Mouse (Mus musculus): ENCODE data around the gene Sfrp4.

Gene Sfrp4

DNA sequence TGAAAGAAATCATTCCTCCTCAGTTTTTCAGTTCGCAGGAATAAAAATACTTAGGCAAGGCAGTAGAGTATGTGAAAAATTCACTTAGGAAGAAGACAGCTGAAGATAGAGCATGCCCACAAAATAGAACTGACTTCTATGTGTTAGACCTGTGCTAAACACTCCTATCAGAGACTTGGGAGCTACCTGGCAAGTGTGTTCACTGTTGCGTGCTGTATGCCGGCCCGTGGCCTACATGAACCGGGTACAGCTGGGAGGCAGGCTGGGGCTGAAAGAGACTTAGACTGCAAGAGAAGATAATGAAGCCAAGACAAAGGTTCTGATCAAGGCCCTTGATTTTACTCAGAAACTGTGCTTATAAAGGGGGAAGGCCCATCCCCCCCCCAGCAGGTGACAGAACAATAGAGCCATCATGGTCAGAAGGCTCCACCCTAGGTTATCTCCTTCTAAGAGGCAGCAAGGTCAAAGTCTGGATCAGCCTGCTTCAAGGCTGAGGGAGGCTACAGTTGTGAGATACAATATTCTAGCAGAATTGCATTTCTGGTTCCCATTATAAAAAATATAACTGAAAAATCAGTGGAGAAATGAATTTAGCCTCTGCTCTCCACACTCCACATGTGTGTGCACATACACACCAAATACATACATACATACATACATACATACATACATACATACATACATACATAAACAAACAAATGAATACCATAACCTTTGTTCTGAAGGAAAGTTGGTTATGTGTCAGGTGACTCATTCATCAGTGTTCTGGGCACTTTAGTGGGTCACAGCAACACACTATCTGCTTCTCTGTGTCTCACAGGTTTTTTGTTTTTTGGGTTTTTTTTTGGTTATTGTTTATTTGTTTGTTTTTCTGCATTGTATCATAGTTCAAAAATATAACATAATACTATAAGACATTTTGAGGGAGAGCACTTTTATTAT is 8.1 kb downstream of the Sfrp4 start:
- DNase-seq (ENCODE audit: low read depth, low spot score) = no peak

DNA sequence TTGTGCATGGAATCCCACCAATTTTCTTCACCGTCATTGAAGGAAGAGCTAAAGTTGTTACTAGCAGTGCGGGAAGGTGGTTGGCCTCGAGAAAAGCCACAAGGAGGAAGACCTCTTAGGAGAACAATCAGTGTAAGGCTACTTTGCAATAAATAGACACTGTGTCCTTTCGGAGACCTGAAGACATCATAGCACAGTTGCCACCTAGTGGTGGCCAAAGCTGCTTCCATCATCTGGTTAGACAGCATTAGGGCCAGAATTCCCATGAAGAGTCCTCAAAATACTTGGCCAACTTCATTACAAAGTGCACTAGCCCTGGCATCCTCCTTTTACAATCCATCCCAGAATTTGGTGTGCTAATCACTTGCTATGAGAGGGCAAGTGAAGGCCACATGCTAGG is 13.2 kb downstream of the Sfrp4 start:
- DNase-seq (ENCODE audit: low read depth, low spot score) = no peak

DNA sequence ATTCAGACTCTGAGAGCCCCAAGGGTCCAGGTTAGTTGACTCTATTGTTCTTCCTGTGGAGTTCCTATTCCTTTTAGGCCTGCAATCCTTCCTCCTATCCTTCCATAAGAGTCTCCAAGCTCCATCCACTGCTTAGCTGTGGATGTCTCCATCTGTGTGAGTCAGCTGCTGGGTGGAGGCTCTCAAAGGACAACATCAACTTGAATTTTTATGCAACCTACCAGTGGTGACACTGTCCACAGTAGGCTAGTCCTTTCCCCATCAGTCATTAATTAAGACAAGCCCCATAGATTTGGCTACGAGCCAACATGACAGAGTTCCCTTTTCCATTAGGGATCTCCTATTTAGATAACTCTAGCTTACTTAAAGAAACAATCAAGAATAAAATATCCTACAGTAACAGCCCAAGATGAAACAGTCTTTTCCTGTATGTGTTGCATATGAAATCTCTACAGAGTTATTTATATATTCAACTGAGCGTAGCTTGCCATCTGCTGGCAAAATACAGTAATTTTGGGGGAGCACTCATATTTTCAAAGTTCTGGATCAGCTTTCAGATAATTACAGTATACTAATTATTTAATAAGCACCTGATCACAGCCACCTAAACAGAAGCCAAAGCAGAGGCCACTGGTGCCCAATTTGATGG is 17.4 kb downstream of the Sfrp4 start:
- no peak for DNase-seq (ENCODE audit: low read depth, low spot score)

DNA sequence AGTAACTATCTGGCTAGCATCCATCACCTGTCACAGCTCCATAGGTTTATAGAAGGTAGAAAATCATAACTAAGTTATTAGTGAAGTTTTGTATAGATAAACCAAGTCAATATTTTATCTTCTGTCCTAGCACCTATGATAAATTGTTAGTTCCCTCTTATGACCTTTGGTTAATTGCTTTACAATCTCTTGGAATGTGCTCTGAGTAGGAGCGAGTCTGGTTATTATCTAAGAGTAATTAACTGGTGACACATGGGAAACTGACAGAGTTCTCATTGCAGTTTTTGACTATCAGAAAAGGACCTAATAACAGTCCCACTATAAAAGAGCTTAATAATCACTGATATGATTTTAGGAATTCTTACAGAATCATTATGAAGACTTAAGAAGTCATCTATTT is 20.6 kb downstream of the Sfrp4 start:
- no peak for DNase-seq (ENCODE audit: low read depth, low spot score)

DNA sequence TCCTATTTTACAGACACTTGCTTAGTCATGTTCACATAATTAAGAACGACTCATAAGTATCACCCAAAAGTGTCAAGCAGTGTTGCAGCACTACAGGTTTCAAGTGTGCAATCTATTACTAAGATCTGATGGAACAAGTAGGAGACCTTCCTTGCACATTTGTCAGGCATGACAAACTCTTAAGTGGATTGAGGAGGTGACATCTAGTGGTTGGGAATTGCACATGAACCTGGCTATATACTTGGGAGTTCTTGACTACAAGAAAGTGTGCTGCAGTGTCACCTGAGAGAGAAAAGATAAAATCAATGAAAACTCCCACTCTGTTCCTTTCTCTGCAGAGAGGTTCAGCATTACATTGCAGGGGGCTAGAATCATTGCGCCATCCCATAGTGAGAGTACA is 21.3 kb downstream of the Sfrp4 start:
- DNase-seq (ENCODE audit: low read depth, low spot score) = no peak

DNA sequence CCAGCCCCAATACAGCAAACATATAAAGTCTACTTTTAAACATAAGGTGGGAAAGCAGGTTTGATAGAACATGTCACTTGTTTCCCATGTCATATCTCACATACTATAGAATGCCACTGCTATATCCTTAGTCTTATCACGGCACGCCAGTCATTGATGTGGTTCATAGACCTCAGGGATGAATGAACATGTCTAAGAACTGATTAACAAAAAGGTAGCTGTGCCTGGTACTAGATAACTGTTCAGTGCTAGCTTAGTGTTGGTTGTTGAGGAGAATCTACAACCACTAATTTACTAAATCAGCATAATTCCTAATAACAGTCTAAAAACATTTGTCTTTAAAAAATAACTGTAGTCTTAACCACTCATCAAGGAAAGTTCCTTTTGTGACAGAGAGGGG is 26.9 kb downstream of the Sfrp4 start:
- no peak for DNase-seq (ENCODE audit: low read depth, low spot score)

DNA sequence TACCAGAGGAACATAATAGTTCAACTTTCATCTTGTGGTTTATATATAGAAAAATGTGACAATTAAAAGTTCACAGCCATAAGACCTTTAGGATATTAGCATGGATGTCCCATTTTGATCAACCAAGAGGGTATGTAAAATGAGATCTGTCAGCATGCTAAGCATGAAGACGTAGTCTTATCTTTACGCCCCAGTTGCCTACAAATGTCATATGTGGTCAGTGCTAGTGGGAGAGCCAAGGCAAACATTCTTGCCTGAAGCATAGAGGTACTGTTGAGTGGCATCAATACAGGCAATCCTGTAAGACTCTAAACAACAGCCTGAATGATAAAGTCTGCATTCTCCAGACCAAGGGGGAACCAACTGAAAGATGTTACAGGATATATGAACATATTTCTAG is 29.5 kb downstream of the Sfrp4 start:
- no peak for DNase-seq (ENCODE audit: low read depth, low spot score)

DNA sequence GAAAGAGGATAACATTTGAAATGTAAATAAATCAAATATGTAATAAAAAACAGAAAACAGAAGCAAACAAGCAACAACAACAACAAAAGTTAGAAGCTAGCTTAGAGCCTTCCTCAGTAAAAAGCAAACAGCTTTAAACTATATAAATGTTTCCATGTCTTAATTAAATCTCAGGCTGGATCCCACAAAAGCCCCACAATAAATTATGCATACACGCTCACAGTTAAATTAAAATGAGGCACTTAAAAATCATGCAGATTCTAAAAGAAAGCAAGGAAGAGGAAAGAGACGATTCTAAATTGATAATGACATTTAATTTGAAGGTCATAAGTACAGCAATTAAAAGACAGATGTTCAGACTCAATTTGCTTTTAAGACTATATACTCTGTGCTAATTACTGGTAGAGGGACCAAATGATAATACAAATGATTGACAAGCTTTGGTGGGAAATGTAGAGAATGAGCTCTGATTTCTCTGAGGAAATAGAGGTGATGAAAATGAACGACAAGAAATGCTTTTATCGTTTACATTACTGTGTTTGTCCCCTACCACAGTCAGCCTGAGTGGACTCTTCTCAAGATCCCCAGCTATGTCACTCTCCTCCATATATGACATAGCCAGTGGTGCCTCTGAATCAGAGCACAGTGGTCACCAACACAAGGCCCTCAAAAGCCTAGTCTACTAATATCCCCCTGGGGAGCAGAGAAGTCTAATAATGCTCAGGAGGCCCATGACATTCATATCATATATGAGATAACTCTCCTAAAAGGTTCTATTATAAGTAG is 45.6 kb downstream of the Sfrp4 start:
- DNase-seq (ENCODE audit: low read depth, low spot score) = no peak

DNA sequence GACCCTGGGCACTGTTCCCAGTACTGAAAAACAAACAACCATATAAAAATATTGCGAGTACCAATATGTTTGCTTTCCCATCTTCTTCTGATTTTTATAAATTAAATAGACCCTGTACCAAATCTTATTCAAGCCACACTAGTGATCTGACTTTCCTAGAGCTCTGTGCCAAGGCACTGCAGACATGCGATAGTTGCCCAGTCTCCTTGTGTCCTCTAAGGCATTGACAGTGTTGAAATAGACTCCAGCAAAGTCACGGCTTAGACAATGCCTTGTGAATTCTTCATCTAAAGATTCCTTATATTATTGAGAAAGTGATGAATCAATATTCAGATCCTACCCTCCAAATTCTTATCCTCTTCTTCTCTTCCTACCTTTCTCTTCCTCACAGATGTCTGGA is 51.1 kb downstream of the Sfrp4 start:
- no peak for DNase-seq (ENCODE audit: low read depth, low spot score)

DNA sequence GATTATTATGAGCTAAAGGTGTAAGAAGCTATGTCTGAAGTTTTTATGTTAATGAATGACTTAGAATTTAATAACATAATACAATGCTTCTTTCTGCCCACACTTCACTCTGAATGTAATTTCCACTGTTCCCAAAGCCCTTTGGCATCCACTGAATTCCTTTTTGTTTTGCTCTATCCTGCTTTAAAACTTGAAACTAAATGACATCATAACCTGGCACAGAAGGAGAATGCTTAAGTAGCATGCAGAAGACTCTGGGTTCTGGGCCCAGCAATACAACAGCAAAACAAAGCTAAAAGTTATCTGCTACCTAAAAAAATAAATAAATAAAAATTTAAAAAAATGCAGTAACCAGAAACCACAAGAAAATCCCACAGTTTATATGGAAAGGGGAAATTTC is 51.7 kb downstream of the Sfrp4 start:
- no peak for DNase-seq (ENCODE audit: low read depth, low spot score)

Data from brain, embryonic 18.5 days (tissue).